Comparison of ENCODE assay signal across 17 mouse cellular contexts in genomic region chr3:142856832-142857231, GRCm38 (mm10). TPM values are rescaled to one million over a fixed set of nuclear protein-coding genes. Genes with fewer than 3 reads are reported as not detected.
A peak's percentile ranks its signal among the peaks of the same experiment; 100 is the strongest.
DNase-seq lines count a peak whose midpoint lies in the region; ATAC-seq and TF ChIP-seq lines count a peak whose summit lies in the region.
"Had no signal": no experiment of that assay in that cellular context is flagged by ENCODE, and none has a peak within 500 bp of the region (broad histone marks: within the 10 kb centered on the region; RNA-seq: fewer than 3 reads in every experiment).

No protein-coding gene starts in this region.

- H3K36me3 ChIP-seq in heart, postnatal 0 days (replicated peaks; ENCODE audit: control insufficient read depth, insufficient read depth, low read length): 0 out of 2 replicates have a peak, but pooled peaks cover 3% of the 10 kb centered on the region
- H3K36me3 ChIP-seq in heart, embryonic 10.5 days: no peaks in the 10 kb centered on the region
- peaks cover 9 to 31% of the 10 kb centered on the region in 2 experiments for H3K36me3 ChIP-seq in MEL (ENCODE audit: control insufficient read depth in 1 of 2, insufficient read depth in 2 of 2, low read length in 2 of 2)
- H3K36me3 ChIP-seq: embryonic facial prominence, embryonic 15.5 days; intestine, embryonic 15.5 days; limb, embryonic 15.5 days; lung, embryonic 15.5 days; neural tube, embryonic 13.5 days had no signal

- H3K4me2 ChIP-seq in heart, postnatal 0 days (ENCODE audit: low read depth, low read length): no peak overlapping the region
- H3K4me2 ChIP-seq: embryonic facial prominence, embryonic 15.5 days; intestine, embryonic 15.5 days; limb, embryonic 15.5 days; lung, embryonic 15.5 days; midbrain, embryonic 12.5 days; neural tube, embryonic 13.5 days had no signal

- H3K4me3 ChIP-seq in heart, postnatal 0 days (ENCODE audit: low read depth, low read length): no peak overlapping the region
- H3K4me3 ChIP-seq in heart, embryonic 10.5 days: no peak overlapping the region
- no peak overlapping the region for H3K4me3 ChIP-seq in MEL (ENCODE audit: control insufficient read depth in 1 of 2, insufficient read depth in 1 of 2, low read depth in 2 of 2, low read length in 2 of 2)
- H3K4me3 ChIP-seq: embryonic facial prominence, embryonic 15.5 days; hindbrain, embryonic 10.5 days; intestine, embryonic 15.5 days; left cerebral cortex, adult 2 months; limb, embryonic 15.5 days; lung, embryonic 15.5 days; midbrain, embryonic 12.5 days; neural tube, embryonic 13.5 days had no signal

- no peaks in the 10 kb centered on the region for H3K9me3 ChIP-seq in heart, postnatal 0 days (replicated peaks; ENCODE audit: control insufficient read depth, low read length)
- no peaks in the 10 kb centered on the region for H3K9me3 ChIP-seq in heart, embryonic 10.5 days
- no peaks in the 10 kb centered on the region for H3K9me3 ChIP-seq in MEL (replicated peaks; ENCODE audit: insufficient read depth, low read length)
- H3K9me3 ChIP-seq: embryonic facial prominence, embryonic 15.5 days; hindbrain, embryonic 10.5 days; intestine, embryonic 15.5 days; limb, embryonic 15.5 days; lung, embryonic 15.5 days; midbrain, embryonic 12.5 days; neural tube, embryonic 13.5 days had no signal

- no peak for ATAC-seq in heart, postnatal 0 days (ENCODE audit: insufficient read depth, low read depth)
- ATAC-seq in megakaryocyte progenitor cell, adult 5-6 weeks (replicated peaks; ENCODE audit: poor library complexity): peak; percentile 78
- ATAC-seq: forebrain, embryonic 16.5 days; intestine, embryonic 15.5 days had no signal

- DNase-seq in heart, postnatal 0 days (ENCODE audit: low spot score): no peak
- DNase-seq in heart, embryonic 10.5 days (ENCODE audit: low spot score): no peak
- peak; percentile 56 for DNase-seq in MEL (ENCODE audit: low read depth, low spot score)
- peak; percentile 79 for DNase-seq in adrenal gland, adult 2 months
- no peak for DNase-seq in layer of hippocampus, postnatal 10 days (ENCODE audit: low spot score in 2 of 2)
- no peak for DNase-seq in spleen, postnatal 14 days (ENCODE audit: low spot score in 2 of 2)
- DNase-seq: thymus, postnatal 4 days had no signal

- peaks cover 27% of the 10 kb centered on the region for H3K79me2 ChIP-seq in MEL (ENCODE audit: control insufficient read depth, insufficient read depth, low read length, poor library complexity)

- H3K27me3 ChIP-seq in heart, postnatal 0 days (ENCODE audit: control insufficient read depth, insufficient read depth, low read length): no peaks in the 10 kb centered on the region
- H3K27me3 ChIP-seq in heart, embryonic 10.5 days (ENCODE audit: insufficient read depth, poor library complexity, severe bottlenecking): no peaks in the 10 kb centered on the region
- no peaks in the 10 kb centered on the region for H3K27me3 ChIP-seq in MEL (ENCODE audit: control insufficient read depth in 1 of 2, insufficient read depth in 2 of 2, low read length in 2 of 2)
- H3K27me3 ChIP-seq: embryonic facial prominence, embryonic 15.5 days; intestine, embryonic 15.5 days; limb, embryonic 15.5 days; lung, embryonic 15.5 days; midbrain, embryonic 12.5 days; neural tube, embryonic 13.5 days had no signal

- WGBS in heart, postnatal 0 days: 37% methylated on average over 3 of the region's 3 CpGs
- 55% methylated on average over 3 of the region's 3 CpGs for WGBS in heart, embryonic 10.5 days

- peak overlapping the region; percentile 11; the same call in 1 of the 2 replicates for H3K27ac ChIP-seq in heart, postnatal 0 days (ENCODE audit: low read depth)
- no peak overlapping the region for H3K27ac ChIP-seq in heart, embryonic 10.5 days
- H3K27ac ChIP-seq in MEL (ENCODE audit: control insufficient read depth, low read depth, low read length): peak overlapping the region; percentile 12; the same call in 1 of the 2 replicates
- H3K27ac ChIP-seq: embryonic facial prominence, embryonic 15.5 days; hindbrain, embryonic 10.5 days; intestine, embryonic 15.5 days; left cerebral cortex, adult 2 months; lung, embryonic 15.5 days; midbrain, embryonic 12.5 days; neural tube, embryonic 13.5 days had no signal

- TF ChIP-seq CTCF in heart, postnatal 0 days (IDR thresholded peaks at IDR 0.05; ENCODE audit: low read depth): no peak
- TF ChIP-seq CTCF in MEL (IDR thresholded peaks at IDR 0.05 in 2 of 3, conservative IDR thresholded peaks at IDR 0.05 in 1 of 3; ENCODE audit: control insufficient read depth in 1 of 3, insufficient read depth in 1 of 3, low read depth in 2 of 3, low read length in 3 of 3, poor library complexity in 1 of 3, severe bottlenecking in 1 of 3): no peak

- H3K4me1 ChIP-seq in heart, postnatal 0 days (ENCODE audit: control insufficient read depth, insufficient read depth): peaks cover 13% of the 10 kb centered on the region
- 0 out of 2 replicates have a peak, but pooled peaks cover 9% of the 10 kb centered on the region for H3K4me1 ChIP-seq in heart, embryonic 10.5 days
- H3K4me1 ChIP-seq in MEL (ENCODE audit: control insufficient read depth in 1 of 2, insufficient read depth in 2 of 2, low read length in 2 of 2): peaks cover 12 to 17% of the 10 kb centered on the region in 2 experiments
- H3K4me1 ChIP-seq: embryonic facial prominence, embryonic 15.5 days; hindbrain, embryonic 10.5 days; intestine, embryonic 15.5 days; lung, embryonic 15.5 days; midbrain, embryonic 12.5 days had no signal

- no peak for TF ChIP-seq POLR2A in MEL (IDR thresholded peaks at IDR 0.05; ENCODE audit: control insufficient read depth in 1 of 2, insufficient read depth in 1 of 2, low read depth in 1 of 2, low read length in 2 of 2, poor library complexity in 1 of 2)

- TF ChIP-seq RAD21 in MEL (IDR thresholded peaks at IDR 0.05; ENCODE audit: low read depth, low read length): no peak

- H3K9ac ChIP-seq in heart, postnatal 0 days (replicated peaks; ENCODE audit: low read depth, low read length): no peak overlapping the region
- H3K9ac ChIP-seq in MEL (ENCODE audit: control insufficient read depth, low read depth, low read length, poor library complexity, severe bottlenecking): no peak overlapping the region
- H3K9ac ChIP-seq: embryonic facial prominence, embryonic 15.5 days; intestine, embryonic 15.5 days; limb, embryonic 15.5 days; lung, embryonic 15.5 days; midbrain, embryonic 12.5 days; neural tube, embryonic 13.5 days had no signal

- TF ChIP-seq EP300 in heart, postnatal 0 days (IDR thresholded peaks at IDR 0.05; ENCODE audit: low read depth): no peak
- peak in 1 of 2 experiments; percentile 45; a peak in 1 of 4 replicates for TF ChIP-seq EP300 in MEL (IDR thresholded peaks at IDR 0.05; ENCODE audit: low read depth in 1 of 2, low read length in 2 of 2)

TF ChIP-seq in MEL, 35 proteins besides CTCF, POLR2A, EP300 and RAD21:
- TF ChIP-seq MXI1 (IDR thresholded peaks at IDR 0.05; ENCODE audit: low read depth, low read length) (0 out of 2 replicates have a peak, but pooled peaks have one; percentile 28), TAL1 (IDR thresholded peaks at IDR 0.05; ENCODE audit: low read length) (0 out of 2 replicates have a peak, but pooled peaks have one; percentile 13), RCOR1 (IDR thresholded peaks at IDR 0.05; ENCODE audit: low read depth, low read length) (peak; percentile 32; the same call in 1 of the 2 replicates), TCF12 (IDR thresholded peaks at IDR 0.05; ENCODE audit: low read depth, low read length) (0 out of 2 replicates have a peak, but pooled peaks have one; percentile 10), SIN3A (IDR thresholded peaks at IDR 0.05; ENCODE audit: low read length) (peak; percentile 64; the same call in 1 of the 2 replicates), CHD2 (IDR thresholded peaks at IDR 0.05; ENCODE audit: low read length) (no peak), MYC (IDR thresholded peaks at IDR 0.05; ENCODE audit: low read depth, low read length) (no peak)

RNA-seq across cellular contexts. Expression of gene Pkn2, which starts 25.0 kb away (rescaled TPM):
- 40.0 and 56.4 TPM in 2 replicates for total RNA-seq in heart, postnatal 0 days (2014; rRNA removed; ENCODE audit: low replicate concordance)
- 30.8 and 34.3 TPM in 2 replicates for polyA plus RNA-seq in heart, postnatal 0 days (2015; fragmentation: Nextera tagmentation; extraction: Ambion mirVana)
- 42.4 and 52.3 TPM in 2 replicates for polyA plus RNA-seq in heart, embryonic 10.5 days (2016; fragmentation: Nextera tagmentation; extraction: Ambion mirVana)
- 33.5 and 38.6 TPM in 2 replicates for total RNA-seq in MEL (2012; rRNA removed)
- 10 to 100 TPM; 34.7 to 38.8 TPM for polyA plus RNA-seq in MEL (2012; ENCODE audit: insufficient read depth in 1 of 2, insufficient read length in 2 of 2, low read depth in 1 of 2, low replicate concordance in 2 of 2, missing spikeins in 1 of 2)
- 10 to 100 TPM; 61.2 to 75.0 TPM for total RNA-seq in adrenal gland, adult 2 months (2021)
- polyA plus RNA-seq in adrenal gland, adult 2 months (2012; rRNA removed): 47.6 and 66.7 TPM in 2 replicates
- 42.1 and 51.9 TPM in 2 replicates for total RNA-seq in megakaryocyte progenitor cell, adult 5-6 weeks (2015)
- total RNA-seq in megakaryocyte progenitor cell, adult 5-6 weeks (2017): 51.3 and 53.8 TPM in 2 replicates
- 10 to 100 TPM; 25.1 to 29.8 TPM for total RNA-seq in layer of hippocampus, postnatal 10 days (2021)

Comparison
In these comparisons a context has a peak if more than half of its experiments do, and no peak if none do; other contexts are left out.
1. DNase-seq: peak in MEL (single experiment) and adrenal gland, adult 2 months (single experiment); none in heart, postnatal 0 days (single experiment), heart, embryonic 10.5 days (single experiment), layer of hippocampus, postnatal 10 days (0 of 2) and spleen, postnatal 14 days (0 of 2).